Mouse (Mus musculus): ENCODE data around the gene Mad1l1. TPM values are rescaled to one million over a fixed set of nuclear protein-coding genes. Genes with fewer than 3 reads are reported as not detected.

The Mad1l1 gene
- polyA plus RNA-seq, 1 experiment from 2014 or later = 29.8 TPM

GRCm38 (mm10) chr5:140208743-140209409 is 112.5 kb downstream of the Mad1l1 start:
- WGBS = 23% methylated on average over 19 of the region's 19 CpGs

GRCm38 (mm10) chr5:140206726-140207703 is 114.3 kb downstream of the Mad1l1 start:
- no peak for DNase-seq
- no peak overlapping the region for H3K4me3 ChIP-seq (replicated peaks; ENCODE audit: low read depth, low read length)
- peaks cover 6% of the 10 kb centered on the region; the same call in 1 of the 2 replicates for H3K4me1 ChIP-seq (ENCODE audit: control insufficient read depth, insufficient read depth, low read length)
- WGBS = 88% methylated on average over 19 of the region's 19 CpGs
- no peaks in the 10 kb centered on the region for H3K36me3 ChIP-seq (ENCODE audit: control insufficient read depth, insufficient read depth, low read length)
- H3K9ac ChIP-seq (replicated peaks; ENCODE audit: low read length) = no peak overlapping the region
- H3K9me3 ChIP-seq (ENCODE audit: control insufficient read depth, low read length) = no peaks in the 10 kb centered on the region
- H3K27me3 ChIP-seq (ENCODE audit: control insufficient read depth, insufficient read depth, low read length) = no peaks in the 10 kb centered on the region
- H3K27ac ChIP-seq (replicated peaks; ENCODE audit: low read depth, low read length) = no peak overlapping the region
- no peak for ATAC-seq (ENCODE audit: low FRiP score, low TSS enrichment)
- no peak overlapping the region for H3K4me2 ChIP-seq (ENCODE audit: low read length)

More at GRCm38 (mm10) chr5:140208743-140209409, 112.5 kb downstream of the Mad1l1 start:
- peaks cover 6% of the 10 kb centered on the region; the same call in 1 of the 2 replicates for H3K4me1 ChIP-seq (ENCODE audit: control insufficient read depth, insufficient read depth, low read length)
- H3K9ac ChIP-seq (replicated peaks; ENCODE audit: low read length) = no peak overlapping the region
- H3K4me3 ChIP-seq (replicated peaks; ENCODE audit: low read depth, low read length) = no peak overlapping the region
- H3K27ac ChIP-seq (replicated peaks; ENCODE audit: low read depth, low read length) = peak overlapping the region; percentile 45
- ATAC-seq (ENCODE audit: low FRiP score, low TSS enrichment) (peak; percentile 46; the same call in 1 of the 2 replicates), DNase-seq (peak; percentile 72)
- H3K27me3 ChIP-seq (ENCODE audit: control insufficient read depth, insufficient read depth, low read length) = no peaks in the 10 kb centered on the region
- no peaks in the 10 kb centered on the region for H3K9me3 ChIP-seq (ENCODE audit: control insufficient read depth, low read length)
- H3K4me2 ChIP-seq (ENCODE audit: low read length) = peak overlapping the region; percentile 17; the same call in 1 of the 2 replicates
- H3K36me3 ChIP-seq (ENCODE audit: control insufficient read depth, insufficient read depth, low read length) = no peaks in the 10 kb centered on the region

- ATAC-seq (ENCODE audit: low FRiP score, low TSS enrichment) (no peak), DNase-seq (no peak)
- peaks cover 6% of the 10 kb centered on the region; the same call in 1 of the 2 replicates for H3K4me1 ChIP-seq (ENCODE audit: control insufficient read depth, insufficient read depth, low read length)
- H3K27ac ChIP-seq (replicated peaks; ENCODE audit: low read depth, low read length) = no peak overlapping the region
- H3K27me3 ChIP-seq (ENCODE audit: control insufficient read depth, insufficient read depth, low read length) = no peaks in the 10 kb centered on the region
- no peaks in the 10 kb centered on the region for H3K36me3 ChIP-seq (ENCODE audit: control insufficient read depth, insufficient read depth, low read length)
- H3K4me3 ChIP-seq (replicated peaks; ENCODE audit: low read depth, low read length) = no peak overlapping the region
- H3K9me3 ChIP-seq (ENCODE audit: control insufficient read depth, low read length) = no peaks in the 10 kb centered on the region
- WGBS = 95% methylated on average over 2 of the region's 2 CpGs
- no peak overlapping the region for H3K4me2 ChIP-seq (ENCODE audit: low read length)
- H3K9ac ChIP-seq (replicated peaks; ENCODE audit: low read length) = no peak overlapping the region
Observed at GRCm38 (mm10) chr5:140205991-140206390, 115.4 kb downstream of the Mad1l1 start.

- H3K27me3 ChIP-seq (ENCODE audit: control insufficient read depth, insufficient read depth, low read length) = no peaks in the 10 kb centered on the region
- H3K27ac ChIP-seq (replicated peaks; ENCODE audit: low read depth, low read length) = no peak overlapping the region
- H3K9me3 ChIP-seq (ENCODE audit: control insufficient read depth, low read length) = no peaks in the 10 kb centered on the region
- H3K36me3 ChIP-seq (ENCODE audit: control insufficient read depth, insufficient read depth, low read length) = no peaks in the 10 kb centered on the region
- no peak overlapping the region for H3K4me2 ChIP-seq (ENCODE audit: low read length)
- no peak overlapping the region for H3K4me3 ChIP-seq (replicated peaks; ENCODE audit: low read depth, low read length)
- 84% methylated on average over 3 of the region's 3 CpGs for WGBS
- DNase-seq (no peak), ATAC-seq (ENCODE audit: low FRiP score, low TSS enrichment) (no peak)
- peaks cover 6% of the 10 kb centered on the region; the same call in 1 of the 2 replicates for H3K4me1 ChIP-seq (ENCODE audit: control insufficient read depth, insufficient read depth, low read length)
- H3K9ac ChIP-seq (replicated peaks; ENCODE audit: low read length) = no peak overlapping the region
Observed at GRCm38 (mm10) chr5:140204465-140204864, 116.9 kb downstream of the Mad1l1 start.

- DNase-seq (no peak), ATAC-seq (ENCODE audit: low FRiP score, low TSS enrichment) (no peak)
- Histone ChIP-seq H3K27ac (replicated peaks; ENCODE audit: low read depth, low read length) (no peak overlapping the region), H3K4me3 (replicated peaks; ENCODE audit: low read depth, low read length) (no peak overlapping the region), H3K36me3 (ENCODE audit: control insufficient read depth, insufficient read depth, low read length) (no peaks in the 10 kb centered on the region), H3K9ac (replicated peaks; ENCODE audit: low read length) (no peak overlapping the region), H3K4me1 (ENCODE audit: control insufficient read depth, insufficient read depth, low read length) (peaks cover 1% of the 10 kb centered on the region; the same call in 1 of the 2 replicates), H3K27me3 (ENCODE audit: control insufficient read depth, insufficient read depth, low read length) (no peaks in the 10 kb centered on the region), H3K9me3 (ENCODE audit: control insufficient read depth, low read length) (no peaks in the 10 kb centered on the region), H3K4me2 (ENCODE audit: low read length) (no peak overlapping the region)
- WGBS = 84% methylated on average over 5 of the region's 5 CpGs
Observed at GRCm38 (mm10) chr5:140204037-140204436, 117.3 kb downstream of the Mad1l1 start.

- Histone ChIP-seq H3K4me2 (ENCODE audit: low read length) (no peak overlapping the region), H3K27ac (replicated peaks; ENCODE audit: low read depth, low read length) (no peak overlapping the region), H3K9me3 (ENCODE audit: control insufficient read depth, low read length) (no peaks in the 10 kb centered on the region), H3K4me1 (ENCODE audit: control insufficient read depth, insufficient read depth, low read length) (no peaks in the 10 kb centered on the region), H3K9ac (replicated peaks; ENCODE audit: low read length) (no peak overlapping the region), H3K27me3 (ENCODE audit: control insufficient read depth, insufficient read depth, low read length) (no peaks in the 10 kb centered on the region), H3K4me3 (replicated peaks; ENCODE audit: low read depth, low read length) (no peak overlapping the region), H3K36me3 (ENCODE audit: control insufficient read depth, insufficient read depth, low read length) (no peaks in the 10 kb centered on the region)
- DNase-seq = no peak
- ATAC-seq (ENCODE audit: low FRiP score, low TSS enrichment) = no peak
- 78% methylated on average over 2 of the region's 2 CpGs for WGBS
Observed at GRCm38 (mm10) chr5:140202451-140202850, 118.9 kb downstream of the Mad1l1 start.

- Histone ChIP-seq H3K27me3 (ENCODE audit: control insufficient read depth, insufficient read depth, low read length) (no peaks in the 10 kb centered on the region), H3K9me3 (ENCODE audit: control insufficient read depth, low read length) (no peaks in the 10 kb centered on the region), H3K36me3 (ENCODE audit: control insufficient read depth, insufficient read depth, low read length) (no peaks in the 10 kb centered on the region), H3K4me1 (ENCODE audit: control insufficient read depth, insufficient read depth, low read length) (no peaks in the 10 kb centered on the region), H3K9ac (replicated peaks; ENCODE audit: low read length) (no peak overlapping the region), H3K4me2 (ENCODE audit: low read length) (no peak overlapping the region), H3K4me3 (replicated peaks; ENCODE audit: low read depth, low read length) (no peak overlapping the region), H3K27ac (replicated peaks; ENCODE audit: low read depth, low read length) (no peak overlapping the region)
- ATAC-seq (ENCODE audit: low FRiP score, low TSS enrichment) (no peak), DNase-seq (no peak)
- WGBS = 97% methylated on average over 5 of the region's 5 CpGs
Observed at GRCm38 (mm10) chr5:140201566-140201965, 119.8 kb downstream of the Mad1l1 start.

- Histone ChIP-seq H3K4me1 (ENCODE audit: control insufficient read depth, insufficient read depth, low read length) (no peaks in the 10 kb centered on the region), H3K9ac (replicated peaks; ENCODE audit: low read length) (no peak overlapping the region), H3K27me3 (ENCODE audit: control insufficient read depth, insufficient read depth, low read length) (no peaks in the 10 kb centered on the region), H3K36me3 (ENCODE audit: control insufficient read depth, insufficient read depth, low read length) (no peaks in the 10 kb centered on the region), H3K4me2 (ENCODE audit: low read length) (no peak overlapping the region), H3K27ac (replicated peaks; ENCODE audit: low read depth, low read length) (no peak overlapping the region), H3K4me3 (replicated peaks; ENCODE audit: low read depth, low read length) (no peak overlapping the region), H3K9me3 (ENCODE audit: control insufficient read depth, low read length) (no peaks in the 10 kb centered on the region)
- 88% methylated on average over 1 of the region's 1 CpGs for WGBS
- ATAC-seq (ENCODE audit: low FRiP score, low TSS enrichment) (no peak), DNase-seq (no peak)
Observed at GRCm38 (mm10) chr5:140201109-140201508, 120.2 kb downstream of the Mad1l1 start.

Measured in midbrain, embryonic 14.5 days (tissue).